Mouse (Mus musculus) liver, adult 2 months (tissue): ENCODE data around the gene Aatf.

ENCODE experiments used
- CTCF ChIP-seq: fragments of 200-500 bp; IDR thresholded peaks from 2 replicates; pipeline ENCODE4 v1.5.1; 2011; ENCODE audit warnings: low read depth, low read length, control low read depth
- POLR2A ChIP-seq: fragments of 200-500 bp; IDR thresholded peaks from 2 replicates; pipeline ENCODE4 v1.6.1; 2011; ENCODE audit warnings: low read length, control low read depth; ENCODE audit not compliant: insufficient read depth; ENCODE audit errors: extremely low read depth

DNA sequence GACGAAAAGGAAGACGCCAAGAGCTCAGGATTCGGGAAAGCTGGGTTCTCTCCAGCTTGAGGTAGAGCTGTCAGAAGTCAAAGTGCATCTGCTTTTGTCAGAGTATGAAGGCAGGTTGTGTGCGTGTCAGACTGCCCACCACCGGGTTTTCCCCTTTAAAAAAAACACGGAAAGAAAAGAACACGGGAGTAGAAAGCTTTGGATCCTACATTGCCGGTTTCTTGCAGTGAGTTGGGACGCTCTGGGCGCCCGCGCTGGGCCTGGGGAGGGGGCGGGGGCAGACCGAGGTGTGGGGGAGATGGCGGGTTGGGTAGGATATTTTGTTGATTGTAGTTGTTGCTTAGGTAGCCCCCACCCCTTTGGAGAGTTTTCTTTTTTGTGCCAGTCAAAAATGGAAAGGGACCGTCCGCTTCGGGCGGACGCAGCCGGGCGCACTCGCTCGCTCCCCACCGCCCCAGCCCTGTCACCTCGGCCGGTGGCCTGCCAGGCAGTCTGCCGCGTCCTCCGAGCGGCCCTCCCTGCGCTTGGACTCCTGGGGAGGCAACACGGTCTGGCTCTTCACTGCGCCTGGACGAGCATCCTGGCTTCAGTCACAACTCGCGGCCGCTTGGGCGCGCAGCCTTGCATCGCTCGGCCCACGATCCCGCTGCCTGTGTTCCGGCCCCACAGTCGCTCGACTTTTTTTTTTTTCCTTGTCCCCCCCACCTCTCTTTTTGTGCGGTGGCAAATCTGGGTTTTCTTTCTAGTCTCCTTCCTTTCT is 11.4 kb upstream of the Aatf start:
- TF ChIP-seq POLR2A (no peak), CTCF (no peak)
